Mouse (Mus musculus) bone marrow, adult 2 months (tissue): ENCODE measurements around the gene Vmn2r89. TPM values are rescaled to one million over a fixed set of nuclear protein-coding genes. Genes with fewer than 3 reads are reported as not detected.
"Not testable (repeated sequence)": the region's sequence is repeated elsewhere in the genome, so short reads cannot be mapped to it uniquely, and the experiment has no call there.

Experiments
- H3K27ac ChIP-seq: fragments of 200-500 bp; 2 replicates; pipeline ENCODE4 v1.5.1; 2012; ENCODE audit warnings: low read depth, mild to moderate bottlenecking, control low read depth, inconsistent platforms, low read length; ENCODE audit not compliant: control insufficient read depth, poor library complexity, insufficient read depth
- H3K4me1 ChIP-seq: fragments of 200-500 bp; 2 replicates; pipeline ENCODE4 v1.6.1; 2011; ENCODE audit warnings: low read length; ENCODE audit not compliant: control insufficient read depth, insufficient read depth
- H3K4me3 ChIP-seq: fragments of 200-500 bp; replicated peaks from 2 replicates; pipeline ENCODE3; 2011; ENCODE audit warnings: mild to moderate bottlenecking, low read depth, low read length, control low read depth; ENCODE audit not compliant: control insufficient read depth
- CTCF ChIP-seq: fragments of 200-500 bp; IDR thresholded peaks from 2 replicates; pipeline ENCODE4 v1.5.1; 2011; ENCODE audit warnings: low read length, control low read depth; ENCODE audit not compliant: control insufficient read depth, insufficient read depth
- POLR2A ChIP-seq: fragments of 200-500 bp; IDR thresholded peaks from 2 replicates; pipeline ENCODE4 v1.6.1; 2011; ENCODE audit warnings: low read depth, mild to moderate bottlenecking, control low read depth, low read length, borderline replicate concordance; ENCODE audit not compliant: control insufficient read depth
- WGBS: fragments of 180-500 bp; shearing (Covaris S2); methylation state at CpG from one replicate; pipeline ENCODE4 v1.1.7; 2018; 5-methylcytosine and 5-hydroxymethylcytosine counted together
- polyA plus RNA-seq: library from polyadenylated mRNA; stranded (reverse); fragments of >200 nt; gene quantifications from 2 replicates; pipeline ENCODE4 v1.2.4, GENCODE M21; 2011; ENCODE audit warnings: low replicate concordance; ENCODE audit not compliant: missing spikeins, insufficient read depth, insufficient read length

Gene Vmn2r89
- polyA plus RNA-seq, 1 experiment = not detected

GRCm38 (mm10) chr14:51482051-51482715 lies 30.5 kb downstream of the Vmn2r89 start:
- H3K27ac ChIP-seq = no peak overlapping the region
- WGBS = 81% methylated on average over 5 of the region's 5 CpGs
- no peak for TF ChIP-seq POLR2A
- no peak for TF ChIP-seq CTCF

GRCm38 (mm10) chr14:51482971-51483381 lies 31.3 kb downstream of the Vmn2r89 start:
- H3K4me3 ChIP-seq, H3K4me1 ChIP-seq, H3K27ac ChIP-seq: not testable (repeated sequence)
- WGBS = 59% methylated on average over 10 of the region's 10 CpGs

More at GRCm38 (mm10) chr14:51482051-51482715, 30.5 kb downstream of the Vmn2r89 start:
- H3K4me3 ChIP-seq = no peak overlapping the region
- H3K4me1 ChIP-seq = no peaks in the 10 kb centered on the region

GRCm38 (mm10) chr14:51483671-51484070 lies 32.0 kb downstream of the Vmn2r89 start:
- WGBS = 71% methylated on average over 1 of the region's 1 CpGs
- Histone ChIP-seq H3K4me1 (no peaks in the 10 kb centered on the region), H3K4me3 (no peak overlapping the region), H3K27ac (no peak overlapping the region)
- no peak for TF ChIP-seq CTCF
- no peak for TF ChIP-seq POLR2A

GRCm38 (mm10) chr14:51486111-51486510 lies 34.5 kb downstream of the Vmn2r89 start:
- TF ChIP-seq POLR2A (no peak), CTCF (no peak)
- Histone ChIP-seq H3K4me1 (no peaks in the 10 kb centered on the region), H3K27ac (no peak overlapping the region), H3K4me3 (no peak overlapping the region)
- 76% methylated on average over 1 of the region's 1 CpGs for WGBS

GRCm38 (mm10) chr14:51495781-51496180 lies 44.1 kb downstream of the Vmn2r89 start:
- Histone ChIP-seq H3K4me1 (no peaks in the 10 kb centered on the region), H3K4me3 (no peak overlapping the region), H3K27ac (no peak overlapping the region)
- no peak for TF ChIP-seq POLR2A
- TF ChIP-seq CTCF = no peak
- 72% methylated on average over 2 of the region's 2 CpGs for WGBS

GRCm38 (mm10) chr14:51496955-51497354 lies 45.3 kb downstream of the Vmn2r89 start:
- TF ChIP-seq POLR2A = no peak
- TF ChIP-seq CTCF = no peak
- Histone ChIP-seq H3K4me3 (no peak overlapping the region), H3K27ac (no peak overlapping the region), H3K4me1 (no peaks in the 10 kb centered on the region)
- WGBS = 81% methylated on average over 1 of the region's 1 CpGs

GRCm38 (mm10) chr14:51497958-51498357 lies 46.3 kb downstream of the Vmn2r89 start:
- no peak for TF ChIP-seq POLR2A
- TF ChIP-seq CTCF = no peak
- Histone ChIP-seq H3K4me1 (no peaks in the 10 kb centered on the region), H3K4me3 (no peak overlapping the region), H3K27ac (no peak overlapping the region)
- 82% methylated on average over 2 of the region's 2 CpGs for WGBS

- H3K27ac ChIP-seq = no peak overlapping the region
- 78% methylated on average over 2 of the region's 2 CpGs for WGBS
- H3K4me1 ChIP-seq = no peaks in the 10 kb centered on the region
- no peak overlapping the region for H3K4me3 ChIP-seq
- TF ChIP-seq CTCF = no peak
These were observed 48.1 kb downstream of the Vmn2r89 start for GRCm38 (mm10) chr14:51499707-51500275.

GRCm38 (mm10) chr14:51500461-51500860 lies 48.8 kb downstream of the Vmn2r89 start:
- Histone ChIP-seq H3K4me1 (no peaks in the 10 kb centered on the region), H3K27ac (no peak overlapping the region), H3K4me3 (no peak overlapping the region)
- WGBS = 49% methylated on average over 4 of the region's 4 CpGs
- no peak for TF ChIP-seq CTCF
- no peak for TF ChIP-seq POLR2A
